Mouse (Mus musculus) bone marrow macrophage, adult 2 months (primary cell): Measurements from ENCODE around the gene Dnajc13.

Experiments
- CTCF ChIP-seq: IDR thresholded peaks from 2 replicates; pipeline ENCODE4 v1.5.1; 2012; ENCODE audit warnings: low read depth, mild to moderate bottlenecking, low read length, moderate library complexity
- POLR2A ChIP-seq: IDR thresholded peaks from 2 replicates; pipeline ENCODE4 v1.6.1; 2012; ENCODE audit warnings: mild to moderate bottlenecking, low read depth, low read length, borderline replicate concordance

DNA sequence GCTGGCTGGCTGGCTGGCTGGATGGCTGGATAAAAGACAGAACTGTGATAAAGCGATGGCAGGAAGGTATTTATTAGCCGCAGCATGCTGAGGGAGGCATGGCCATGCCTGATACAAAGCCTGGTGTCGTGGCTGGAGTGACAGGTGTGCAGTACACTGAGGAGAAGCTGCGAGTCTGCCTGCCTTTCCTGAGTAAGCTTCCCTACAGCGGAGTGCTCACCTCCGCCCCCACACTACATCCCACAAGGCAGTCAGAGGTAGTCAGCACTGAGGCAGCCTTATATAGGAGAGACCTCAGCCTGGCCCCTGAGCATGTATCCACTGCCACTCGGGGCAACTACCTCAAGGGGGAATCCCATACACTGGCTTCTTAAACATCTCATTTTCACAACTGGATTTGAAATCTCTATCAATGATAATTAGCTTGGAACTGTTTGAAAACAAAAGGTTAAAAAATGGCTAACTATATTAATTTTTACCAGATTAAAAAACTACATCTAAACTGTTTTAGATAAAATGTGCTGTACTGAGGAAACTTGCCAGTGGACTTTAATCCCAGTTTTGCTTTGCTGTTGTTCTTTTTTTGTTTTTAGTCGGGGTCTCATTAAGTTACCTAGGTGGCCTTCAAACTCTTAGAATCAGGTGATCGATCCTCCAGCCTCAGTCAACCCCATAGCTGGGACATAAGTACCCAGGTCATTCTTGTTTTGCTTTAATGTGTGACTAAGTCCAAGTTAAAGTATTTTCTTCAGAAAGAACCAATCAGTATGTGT is 8.1 kb downstream of the Dnajc13 start:
- no peak for TF ChIP-seq CTCF
- no peak for TF ChIP-seq POLR2A
